Mouse (Mus musculus) ES-Bruce4 (cell line): ENCODE results near the gene Klhdc8a. TPM values are rescaled to one million over a fixed set of nuclear protein-coding genes. Genes with fewer than 3 reads are reported as not detected.

Experiments used
- H3K27ac ChIP-seq: 2 replicates; pipeline ENCODE4 v1.5.1; 2012; ENCODE audit warnings: low read length, inconsistent platforms; ENCODE audit not compliant: insufficient read depth
- H3K27me3 ChIP-seq: 2 replicates; pipeline ENCODE4 v1.6.1; 2012; ENCODE audit warnings: mild to moderate bottlenecking, low read length, inconsistent platforms; ENCODE audit not compliant: control insufficient read depth, poor library complexity, insufficient read depth, severe bottlenecking
- H3K36me3 ChIP-seq: 2 replicates; pipeline ENCODE4 v1.6.1; 2012; ENCODE audit warnings: inconsistent platforms, mild to moderate bottlenecking, low read length, moderate library complexity; ENCODE audit not compliant: control insufficient read depth, poor library complexity, insufficient read depth, severe bottlenecking
- H3K4me1 ChIP-seq: one replicate; pipeline ENCODE4 v1.8.1; 2011; ENCODE audit warnings: low read length; ENCODE audit not compliant: control insufficient read depth, insufficient read depth
- H3K4me3 ChIP-seq: 2 replicates; pipeline ENCODE4 v1.5.1; 2011; ENCODE audit warnings: low read depth, mild to moderate bottlenecking, low read length
- H3K9ac ChIP-seq: 2 replicates; pipeline ENCODE4 v1.6.1; 2012; ENCODE audit warnings: low read depth, mild to moderate bottlenecking, inconsistent platforms; ENCODE audit not compliant: poor library complexity, severe bottlenecking
- H3K9me3 ChIP-seq: replicated peaks from 2 replicates; pipeline ENCODE4 v1.6.1; 2012; ENCODE audit warnings: mild to moderate bottlenecking, low read length, inconsistent platforms; ENCODE audit not compliant: control insufficient read depth, poor library complexity, insufficient read depth, severe bottlenecking
- CTCF ChIP-seq: IDR thresholded peaks from one replicate; pipeline ENCODE4 v1.8.1; 2011; ENCODE audit warnings: low read depth, low read length
- EP300 ChIP-seq: IDR thresholded peaks from 2 replicates; pipeline ENCODE4 v1.6.1; 2011; ENCODE audit warnings: low read depth, low read length; ENCODE audit not compliant: insufficient read depth
- POLR2A ChIP-seq: IDR thresholded peaks from one replicate; pipeline ENCODE4 v1.8.1; 2011; ENCODE audit warnings: low read length; ENCODE audit not compliant: insufficient read depth
- polyA plus RNA-seq: library from polyadenylated mRNA; stranded (reverse); fragments of >200 nt; gene quantifications from 2 replicates; pipeline ENCODE4 v1.2.4, GENCODE M21; 2011; ENCODE audit warnings: low read depth; ENCODE audit not compliant: missing spikeins, insufficient read depth, insufficient read length

The Klhdc8a gene
- polyA plus RNA-seq, 1 experiment, result 0.60 TPM

- Histone ChIP-seq H3K4me3 (no peak overlapping the region), H3K27ac (no peak overlapping the region), H3K36me3 (no peaks in the 10 kb centered on the region), H3K4me1 (peaks cover 15% of the 10 kb centered on the region), H3K9ac (no peak overlapping the region), H3K27me3 (no peaks in the 10 kb centered on the region), H3K9me3 (no peaks in the 10 kb centered on the region)
- TF ChIP-seq EP300 (no peak), POLR2A (no peak), CTCF (no peak)
Observed at GRCm38 (mm10) chr1:132283018-132283417, 15.4 kb upstream of the Klhdc8a start.

- TF ChIP-seq POLR2A, result no peak
- TF ChIP-seq CTCF, result no peak
- TF ChIP-seq EP300, result no peak
- Histone ChIP-seq H3K9ac (no peak overlapping the region), H3K9me3 (no peaks in the 10 kb centered on the region), H3K27ac (no peak overlapping the region), H3K4me1 (peaks cover 13% of the 10 kb centered on the region), H3K36me3 (no peaks in the 10 kb centered on the region), H3K4me3 (no peak overlapping the region), H3K27me3 (no peaks in the 10 kb centered on the region)
Observed at GRCm38 (mm10) chr1:132286735-132287134, 11.7 kb upstream of the Klhdc8a start.

GRCm38 (mm10) chr1:132287445-132287844 is 11.0 kb upstream of the Klhdc8a start:
- Histone ChIP-seq H3K9me3 (no peaks in the 10 kb centered on the region), H3K4me1 (peaks cover 19% of the 10 kb centered on the region), H3K27me3 (no peaks in the 10 kb centered on the region), H3K9ac (no peak overlapping the region), H3K36me3 (no peaks in the 10 kb centered on the region), H3K27ac (peak overlapping the region; percentile 38), H3K4me3 (no peak overlapping the region)
- TF ChIP-seq CTCF (no peak), POLR2A (no peak), EP300 (no peak)

GRCm38 (mm10) chr1:132287991-132288451 is 10.4 kb upstream of the Klhdc8a start:
- no peak overlapping the region for H3K4me3 ChIP-seq
- TF ChIP-seq POLR2A (no peak), CTCF (peak; percentile 54), EP300 (0 out of 2 replicates have a peak, but pooled peaks have one; percentile 60)
- no peaks in the 10 kb centered on the region for H3K9me3 ChIP-seq
- H3K27me3 ChIP-seq, result no peaks in the 10 kb centered on the region
- H3K27ac ChIP-seq, result peak overlapping the region; percentile 38
- H3K36me3 ChIP-seq, result no peaks in the 10 kb centered on the region
- peaks cover 19% of the 10 kb centered on the region for H3K4me1 ChIP-seq
- H3K9ac ChIP-seq, result no peak overlapping the region

- peaks cover 16% of the 10 kb centered on the region for H3K4me1 ChIP-seq
- H3K9me3 ChIP-seq, result no peaks in the 10 kb centered on the region
- no peak overlapping the region for H3K27ac ChIP-seq
- no peaks in the 10 kb centered on the region for H3K27me3 ChIP-seq
- H3K9ac ChIP-seq, result no peak overlapping the region
- no peak overlapping the region for H3K4me3 ChIP-seq
- TF ChIP-seq EP300 (no peak), POLR2A (no peak), CTCF (no peak)
- H3K36me3 ChIP-seq, result no peaks in the 10 kb centered on the region
Observed at GRCm38 (mm10) chr1:132289965-132290364, 8.5 kb upstream of the Klhdc8a start.

GRCm38 (mm10) chr1:132290921-132291675 is 7.3 kb upstream of the Klhdc8a start:
- TF ChIP-seq POLR2A (no peak), CTCF (no peak), EP300 (no peak)
- peak overlapping the region; percentile 54 for H3K27ac ChIP-seq
- peak overlapping the region; percentile 5 for H3K9ac ChIP-seq

More at GRCm38 (mm10) chr1:132290921-132291675, 7.3 kb upstream of the Klhdc8a start:
- no peak overlapping the region for H3K4me3 ChIP-seq
- no peaks in the 10 kb centered on the region for H3K9me3 ChIP-seq
- peaks cover 16% of the 10 kb centered on the region for H3K4me1 ChIP-seq
- no peaks in the 10 kb centered on the region for H3K36me3 ChIP-seq
- H3K27me3 ChIP-seq, result no peaks in the 10 kb centered on the region
